Mouse (Mus musculus) liver, embryonic 11.5 days (tissue): ENCODE measurements around the gene Ttc30b. TPM values are rescaled to one million over a fixed set of nuclear protein-coding genes. Genes with fewer than 3 reads are reported as not detected.

Experiments
- ATAC-seq: fragments of 200-750 bp; cut with Nextera tagmentation; replicated peaks from 2 replicates; pipeline ENCODE4 v1.8.0; 2017; ENCODE audit warnings: moderate number of reproducible peaks, mild to moderate bottlenecking, moderate TSS enrichment, moderate library complexity; ENCODE audit not compliant: low FRiP score
- DNase-seq: peaks from one replicate; pipeline ENCODE4 v3.0.0-alpha.2; 2017; ENCODE audit warnings: low spot score
- H3K27ac ChIP-seq: fragments of 300-500 bp; sonication (generic); 2 replicates; pipeline ENCODE4 v1.5.1; 2014; ENCODE audit warnings: mild to moderate bottlenecking, low read depth, low read length, control low read depth
- H3K27me3 ChIP-seq: fragments of 300-500 bp; sonication (generic); replicated peaks from 2 replicates; pipeline ENCODE4 v1.6.1; 2014; ENCODE audit warnings: low read length, mixed read lengths; ENCODE audit not compliant: control insufficient read depth, insufficient read depth
- H3K36me3 ChIP-seq: fragments of 300-500 bp; sonication (generic); 2 replicates; pipeline ENCODE4 v1.6.1; 2014; ENCODE audit warnings: mild to moderate bottlenecking, low read length, moderate library complexity, mixed read lengths; ENCODE audit not compliant: control insufficient read depth, insufficient read depth
- H3K4me1 ChIP-seq: fragments of 300-500 bp; sonication (generic); replicated peaks from 2 replicates; pipeline ENCODE4 v1.6.1; 2014; ENCODE audit warnings: low read length, mixed read lengths; ENCODE audit not compliant: control insufficient read depth, insufficient read depth
- H3K4me2 ChIP-seq: fragments of 300-500 bp; sonication (generic); 2 replicates; pipeline ENCODE4 v1.6.1; 2014; ENCODE audit warnings: mild to moderate bottlenecking, control low read depth, moderate library complexity
- H3K4me3 ChIP-seq: fragments of 300-500 bp; sonication (generic); 2 replicates; pipeline ENCODE4 v1.5.1; 2014; ENCODE audit warnings: low read depth, low read length, control low read depth
- H3K9ac ChIP-seq: fragments of 300-500 bp; sonication (generic); 2 replicates; pipeline ENCODE4 v1.6.1; 2014; ENCODE audit warnings: low read depth, low read length, control low read depth
- H3K9me3 ChIP-seq: fragments of 300-500 bp; sonication (generic); 2 replicates; pipeline ENCODE4 v1.6.1; 2016; ENCODE audit warnings: low read length, inconsistent platforms, mixed read lengths; ENCODE audit not compliant: control insufficient read depth
- WGBS: fragments of 180-500 bp; shearing (Covaris S2); extraction: QIAGEN DNeasy Blood & Tissue Kit; methylation state at CpG from one replicate; pipeline ENCODE4 v1.1.7; 2014; 5-methylcytosine and 5-hydroxymethylcytosine counted together
- polyA plus RNA-seq: library from polyadenylated mRNA; unstranded; fragments of >200 nt; fragmentation: Nextera tagmentation; extraction: Ambion mirVana; gene quantifications from 2 replicates; pipeline ENCODE4 v1.2.1, GENCODE M21; 2014

Ttc30b gene
- polyA plus RNA-seq, 1 experiment from 2014 or later = 2.1 TPM

- no peaks in the 10 kb centered on the region for H3K4me1 ChIP-seq
- ATAC-seq = no peak
- peaks cover 2% of the 10 kb centered on the region; the same call in 1 of the 2 replicates for H3K36me3 ChIP-seq
- H3K4me3 ChIP-seq = no peak overlapping the region
- no peaks in the 10 kb centered on the region for H3K27me3 ChIP-seq
- no peak for DNase-seq
- no peak overlapping the region for H3K9ac ChIP-seq
- H3K27ac ChIP-seq = no peak overlapping the region
- WGBS = 94% methylated on average over 6 of the region's 6 CpGs
- H3K9me3 ChIP-seq = no peaks in the 10 kb centered on the region
- no peak overlapping the region for H3K4me2 ChIP-seq
Observed at GRCm38 (mm10) chr2:75929786-75930444, 8.5 kb downstream of the Ttc30b start.

GRCm38 (mm10) chr2:75929141-75929540, 9.2 kb downstream of the Ttc30b start:
- 96% methylated on average over 2 of the region's 2 CpGs for WGBS
- no peaks in the 10 kb centered on the region for H3K27me3 ChIP-seq
- peaks cover 2% of the 10 kb centered on the region; the same call in 1 of the 2 replicates for H3K36me3 ChIP-seq
- H3K9me3 ChIP-seq = no peaks in the 10 kb centered on the region
- no peak overlapping the region for H3K4me2 ChIP-seq
- DNase-seq (no peak), ATAC-seq (no peak)
- no peaks in the 10 kb centered on the region for H3K4me1 ChIP-seq
- no peak overlapping the region for H3K9ac ChIP-seq
- no peak overlapping the region for H3K4me3 ChIP-seq
- no peak overlapping the region for H3K27ac ChIP-seq

- WGBS = 94% methylated on average over 3 of the region's 3 CpGs
- no peak for DNase-seq
- Histone ChIP-seq H3K27ac (no peak overlapping the region), H3K4me1 (no peaks in the 10 kb centered on the region), H3K4me2 (no peak overlapping the region), H3K27me3 (no peaks in the 10 kb centered on the region), H3K4me3 (no peak overlapping the region), H3K36me3 (peaks cover 2% of the 10 kb centered on the region; the same call in 1 of the 2 replicates), H3K9ac (no peak overlapping the region), H3K9me3 (no peaks in the 10 kb centered on the region)
- no peak for ATAC-seq
Observed at GRCm38 (mm10) chr2:75928011-75928410, 10.4 kb downstream of the Ttc30b start.

- ATAC-seq (no peak), DNase-seq (no peak)
- WGBS = 84% methylated on average over 5 of the region's 5 CpGs
- H3K4me3 ChIP-seq = no peak overlapping the region
- H3K9me3 ChIP-seq = no peaks in the 10 kb centered on the region
- H3K4me1 ChIP-seq = no peaks in the 10 kb centered on the region
- H3K36me3 ChIP-seq = 0 out of 2 replicates have a peak, but pooled peaks cover 2% of the 10 kb centered on the region
- H3K27me3 ChIP-seq = no peaks in the 10 kb centered on the region
- H3K27ac ChIP-seq = no peak overlapping the region
- no peak overlapping the region for H3K9ac ChIP-seq
- H3K4me2 ChIP-seq = no peak overlapping the region
Observed at GRCm38 (mm10) chr2:75926061-75926460, 12.3 kb downstream of the Ttc30b start.

GRCm38 (mm10) chr2:75923807-75924340, 14.5 kb downstream of the Ttc30b start:
- ATAC-seq = no peak
- H3K36me3 ChIP-seq = 0 out of 2 replicates have a peak, but pooled peaks cover 2% of the 10 kb centered on the region
- no peak overlapping the region for H3K27ac ChIP-seq
- H3K9ac ChIP-seq = no peak overlapping the region
- H3K9me3 ChIP-seq = no peaks in the 10 kb centered on the region
- no peak overlapping the region for H3K4me3 ChIP-seq
- H3K27me3 ChIP-seq = no peaks in the 10 kb centered on the region
- no peak for DNase-seq
- H3K4me2 ChIP-seq = no peak overlapping the region
- 87% methylated on average over 4 of the region's 4 CpGs for WGBS
- no peaks in the 10 kb centered on the region for H3K4me1 ChIP-seq

- H3K27me3 ChIP-seq = no peaks in the 10 kb centered on the region
- no peak overlapping the region for H3K4me2 ChIP-seq
- no peak overlapping the region for H3K9ac ChIP-seq
- DNase-seq (no peak), ATAC-seq (no peak)
- 90% methylated on average over 3 of the region's 3 CpGs for WGBS
- no peak overlapping the region for H3K4me3 ChIP-seq
- H3K9me3 ChIP-seq = no peaks in the 10 kb centered on the region
- no peaks in the 10 kb centered on the region for H3K4me1 ChIP-seq
- no peak overlapping the region for H3K27ac ChIP-seq
- no peaks in the 10 kb centered on the region for H3K36me3 ChIP-seq
Observed at GRCm38 (mm10) chr2:75915040-75915439, 23.3 kb downstream of the Ttc30b start.

- no peaks in the 10 kb centered on the region for H3K9me3 ChIP-seq
- 83% methylated on average over 1 of the region's 1 CpGs for WGBS
- peaks cover 3% of the 10 kb centered on the region; the same call in 1 of the 2 replicates for H3K36me3 ChIP-seq
Observed at GRCm38 (mm10) chr2:75907142-75907541, 31.2 kb downstream of the Ttc30b start.

GRCm38 (mm10) chr2:75901869-75902268, 36.5 kb downstream of the Ttc30b start:
- 84% methylated on average over 9 of the region's 9 CpGs for WGBS
- no peak overlapping the region for H3K4me2 ChIP-seq
- DNase-seq = no peak
- no peaks in the 10 kb centered on the region for H3K9me3 ChIP-seq
- no peaks in the 10 kb centered on the region for H3K4me1 ChIP-seq
- H3K27me3 ChIP-seq = no peaks in the 10 kb centered on the region
- peak; percentile 47; the same call in 1 of the 2 replicates for ATAC-seq
- H3K36me3 ChIP-seq = peaks cover 10% of the 10 kb centered on the region; the same call in 1 of the 2 replicates
- no peak overlapping the region for H3K9ac ChIP-seq
- no peak overlapping the region for H3K4me3 ChIP-seq
- no peak overlapping the region for H3K27ac ChIP-seq

More at GRCm38 (mm10) chr2:75907142-75907541, 31.2 kb downstream of the Ttc30b start:
- Histone ChIP-seq H3K4me3 (no peak overlapping the region), H3K4me1 (no peaks in the 10 kb centered on the region), H3K27ac (no peak overlapping the region), H3K27me3 (no peaks in the 10 kb centered on the region), H3K9ac (no peak overlapping the region), H3K4me2 (no peak overlapping the region)
- no peak for ATAC-seq
- no peak for DNase-seq

- H3K9me3 ChIP-seq = no peaks in the 10 kb centered on the region
- no peaks in the 10 kb centered on the region for H3K4me1 ChIP-seq
- no peak for DNase-seq
- H3K27ac ChIP-seq = no peak overlapping the region
- peaks cover 11% of the 10 kb centered on the region; the same call in 1 of the 2 replicates for H3K36me3 ChIP-seq
- H3K4me3 ChIP-seq = no peak overlapping the region
- WGBS = 77% methylated on average over 1 of the region's 1 CpGs
- H3K4me2 ChIP-seq = no peak overlapping the region
- no peak for ATAC-seq
- no peaks in the 10 kb centered on the region for H3K27me3 ChIP-seq
- H3K9ac ChIP-seq = no peak overlapping the region
Observed at GRCm38 (mm10) chr2:75900281-75900680, 38.1 kb downstream of the Ttc30b start.
